Mouse (Mus musculus) CH12.LX (cell line): Measurements from ENCODE around the gene Blcap. TPM values are rescaled to one million over a fixed set of nuclear protein-coding genes. Genes with fewer than 3 reads are reported as not detected.

Experiments
- DNase-seq: peaks from one replicate; pipeline ENCODE4 v3.0.0-alpha.2; 2013; ENCODE audit errors: extremely low read depth
- H3K27ac ChIP-seq: 2 replicates; pipeline ENCODE4 v1.5.1; 2012; ENCODE audit warnings: low read depth, mild to moderate bottlenecking, control low read depth, moderate library complexity; ENCODE audit not compliant: insufficient read depth
- H3K27me3 ChIP-seq: replicated peaks from 2 replicates; pipeline ENCODE3; 2012; ENCODE audit warnings: inconsistent platforms
- H3K36me3 ChIP-seq, 2 experiments: replicated peaks in 1 of 2; 2 replicates each; pipeline versions ENCODE3 to v1.6.1; 2012; ENCODE audit warnings: inconsistent platforms in 1 of 2, low read length in 1 of 2, mild to moderate bottlenecking in 1 of 2, mixed read lengths in 1 of 2, moderate library complexity in 1 of 2; ENCODE audit not compliant: control insufficient read depth in 1 of 2, insufficient read depth in 1 of 2
- H3K4me1 ChIP-seq, 2 experiments: 2 replicates each; pipeline ENCODE4 v1.6.1; 2012; ENCODE audit warnings: inconsistent platforms in 1 of 2, moderate library complexity in 1 of 2; ENCODE audit not compliant: insufficient read depth in 2 of 2, control insufficient read depth in 1 of 2
- H3K4me2 ChIP-seq: 2 replicates; pipeline ENCODE4 v1.6.1; 2012; ENCODE audit warnings: low read depth, mild to moderate bottlenecking, control low read depth; ENCODE audit not compliant: poor library complexity, insufficient read depth, severe bottlenecking
- H3K4me3 ChIP-seq, 3 experiments: fragments of 150-350 bp in 1 of 3; sonication (generic) in 1 of 3; replicated peaks in 1 of 3; 2 replicates each; pipeline versions ENCODE3 to v1.5.1; 2011 to 2012; ENCODE audit warnings: low read depth in 2 of 3, low read length in 2 of 3, mild to moderate bottlenecking in 2 of 3, moderate library complexity in 2 of 3, control low read depth in 1 of 3, improper control_type of control experiment in 1 of 3, inconsistent platforms in 1 of 3, mixed read lengths in 1 of 3; ENCODE audit not compliant: poor library complexity in 1 of 3
- H3K79me2 ChIP-seq: replicated peaks from 2 replicates; pipeline ENCODE4 v1.6.1; 2012; ENCODE audit warnings: mild to moderate bottlenecking, moderate library complexity; ENCODE audit not compliant: control insufficient read depth, poor library complexity, insufficient read depth, severe bottlenecking; ENCODE audit errors: extremely low read depth
- H3K9ac ChIP-seq: 2 replicates; pipeline ENCODE4 v1.6.1; 2012; ENCODE audit warnings: low read depth, mild to moderate bottlenecking, control low read depth, moderate library complexity; ENCODE audit not compliant: insufficient read depth
- H3K9me3 ChIP-seq: replicated peaks from 2 replicates; pipeline ENCODE3; 2012; ENCODE audit warnings: low read length, inconsistent platforms, mixed read lengths
- CTCF ChIP-seq, 2 experiments: IDR thresholded peaks in 1 of 2; conservative IDR thresholded peaks in 1 of 2; 2 replicates each; pipeline ENCODE4 v1.5.1; 2011 to 2012; ENCODE audit warnings: low read depth in 2 of 2, low read length in 2 of 2, improper control_type of control experiment in 1 of 2, inconsistent platforms in 1 of 2, mild to moderate bottlenecking in 1 of 2, moderate library complexity in 1 of 2
- E2F4 ChIP-seq: IDR thresholded peaks from 2 replicates; pipeline ENCODE4 v1.6.1; 2011; ENCODE audit warnings: low read depth, low read length, improper control_type of control experiment; ENCODE audit not compliant: insufficient replicate concordance
- GABPA ChIP-seq: IDR thresholded peaks from 2 replicates; pipeline ENCODE4 v1.6.1; 2012; ENCODE audit warnings: low read depth, low read length, improper control_type of control experiment, inconsistent platforms; ENCODE audit not compliant: insufficient replicate concordance
- HCFC1 ChIP-seq: IDR thresholded peaks from 2 replicates; pipeline ENCODE4 v1.6.1; 2012; ENCODE audit warnings: low read depth, mild to moderate bottlenecking, inconsistent platforms, low read length, improper control_type of control experiment
- JUND ChIP-seq: conservative IDR thresholded peaks from 2 replicates; pipeline ENCODE4 v1.6.1; 2011; ENCODE audit warnings: low read depth, low read length, improper control_type of control experiment
- KAT2A ChIP-seq: IDR thresholded peaks from 2 replicates; pipeline ENCODE4 v1.6.1; 2012; ENCODE audit warnings: low read length, improper control_type of control experiment, inconsistent platforms; ENCODE audit not compliant: insufficient replicate concordance
- MAFK ChIP-seq: IDR thresholded peaks from 2 replicates; pipeline ENCODE4 v1.6.1; 2011; ENCODE audit warnings: low read length, improper control_type of control experiment; ENCODE audit not compliant: insufficient replicate concordance
- MAX ChIP-seq: IDR thresholded peaks from 2 replicates; pipeline ENCODE4 v1.6.1; 2011; ENCODE audit warnings: low read length, improper control_type of control experiment
- MAZ ChIP-seq: IDR thresholded peaks from 2 replicates; pipeline ENCODE4 v1.6.1; 2012; ENCODE audit warnings: low read depth, mild to moderate bottlenecking, inconsistent platforms, low read length, improper control_type of control experiment, moderate library complexity
- MEF2A ChIP-seq: IDR thresholded peaks from 2 replicates; pipeline ENCODE4 v1.6.1; 2014; ENCODE audit warnings: low read depth, mild to moderate bottlenecking, inconsistent platforms, low read length, improper control_type of control experiment, borderline replicate concordance
- MXI1 ChIP-seq: IDR thresholded peaks from 2 replicates; pipeline ENCODE4 v1.6.1; 2011; ENCODE audit warnings: mild to moderate bottlenecking, low read depth, low read length, improper control_type of control experiment
- MYC ChIP-seq: IDR thresholded peaks from 2 replicates; pipeline ENCODE4 v1.6.1; 2011; ENCODE audit warnings: low read depth, mild to moderate bottlenecking, improper control_type of control experiment, low read length
- NELFE ChIP-seq: IDR thresholded peaks from 2 replicates; pipeline ENCODE4 v1.6.1; 2011; ENCODE audit warnings: low read depth, low read length, improper control_type of control experiment
- NRF1 ChIP-seq: IDR thresholded peaks from 2 replicates; pipeline ENCODE4 v1.6.1; 2014; ENCODE audit warnings: low read depth, mild to moderate bottlenecking, inconsistent platforms, low read length, improper control_type of control experiment, moderate library complexity
- POLR2A ChIP-seq: IDR thresholded peaks from 2 replicates; pipeline ENCODE4 v1.6.1; 2011; ENCODE audit warnings: low read depth, mild to moderate bottlenecking, improper control_type of control experiment, low read length
- POLR2AphosphoS2 ChIP-seq: IDR thresholded peaks from 2 replicates; pipeline ENCODE4 v1.6.1; 2011; ENCODE audit warnings: low read depth, low read length, improper control_type of control experiment
- RCOR1 ChIP-seq: conservative IDR thresholded peaks from 2 replicates; pipeline ENCODE4 v1.6.1; 2012; ENCODE audit warnings: low read depth, mild to moderate bottlenecking, inconsistent platforms, low read length, improper control_type of control experiment
- SIN3A ChIP-seq: IDR thresholded peaks from 2 replicates; pipeline ENCODE4 v1.6.1; 2012; ENCODE audit warnings: low read length, improper control_type of control experiment, inconsistent platforms
- SMC3 ChIP-seq: IDR thresholded peaks from 2 replicates; pipeline ENCODE4 v1.6.1; 2011; ENCODE audit warnings: low read depth, low read length, improper control_type of control experiment
- TBP ChIP-seq: conservative IDR thresholded peaks from 2 replicates; pipeline ENCODE4 v1.6.1; 2011; ENCODE audit warnings: low read depth, low read length, improper control_type of control experiment
- USF1 ChIP-seq: IDR thresholded peaks from 2 replicates; pipeline ENCODE4 v1.6.1; 2014; ENCODE audit warnings: low read depth, mild to moderate bottlenecking, inconsistent platforms, low read length, improper control_type of control experiment
- USF2 ChIP-seq: conservative IDR thresholded peaks from 2 replicates; pipeline ENCODE4 v1.6.1; 2011; ENCODE audit warnings: low read depth, low read length, improper control_type of control experiment
- dilution Hi-C: fragments of 300-500 bp; cut with MboI; formaldehyde crosslinking; loops from 2 replicates; pipeline ENCODE4 v1.14.3; 2020; ENCODE audit warnings: low sequenced_read_pairs; ENCODE audit not compliant: extremely low pct_unique_long_range_greater_than_20kb, extremely low pct_ligation_motif_present
- in situ Hi-C: fragments of 300-500 bp; cut with MboI; formaldehyde crosslinking; loops from 3 replicates; pipeline ENCODE4 v1.14.3; 2019; ENCODE audit warnings: low sequenced_read_pairs, low pct_ligation_motif_present, low pct_unique_long_range_greater_than_20kb, mixed read lengths
- polyA plus RNA-seq: library from polyadenylated mRNA; unstranded; fragments of >175 nt; gene quantifications from 2 replicates; pipeline ENCODE4 v1.2.1, GENCODE M21; 2012; ENCODE audit warnings: low read depth; ENCODE audit not compliant: insufficient read length
- total RNA-seq, 2 experiments: library from RNA; depleted of rRNA; stranded (reverse); fragments of 300-350 nt in 1 of 2; fragments of >200 nt in 1 of 2; gene quantifications; 2 replicates each; pipeline ENCODE4 v1.2.3; 2012 to 2014

Blcap gene
- total and polyA plus RNA-seq, 3 experiments, result 14.0 to 18.9 (median 16.0) TPM

- H3K4me3 ChIP-seq, result no peak overlapping the region
- no peaks in the 10 kb centered on the region for H3K4me1 ChIP-seq
- no peak for DNase-seq
- no peak overlapping the region for H3K27ac ChIP-seq
- no peaks in the 10 kb centered on the region for H3K36me3 ChIP-seq
- in situ Hi-C loops (no loop called here), dilution Hi-C loops (no loop called here)
- no peak overlapping the region for H3K9ac ChIP-seq
- H3K27me3 ChIP-seq, result peaks cover 96% of the 10 kb centered on the region
- H3K4me2 ChIP-seq, result no peak overlapping the region
- TF ChIP-seq E2F4 (no peak), USF1 (no peak), USF2 (no peak), SMC3 (no peak), MXI1 (no peak), POLR2AphosphoS2 (no peak)
- no peaks in the 10 kb centered on the region for H3K9me3 ChIP-seq
- H3K79me2 ChIP-seq, result no peaks in the 10 kb centered on the region
Observed at GRCm38 (mm10) chr2:157512859-157513258, 58.2 kb downstream of the Blcap start.

- H3K4me1 ChIP-seq, result no peaks in the 10 kb centered on the region
- H3K9me3 ChIP-seq, result no peaks in the 10 kb centered on the region
- in situ Hi-C loops, result no loop called here
- H3K4me3 ChIP-seq, result no peak overlapping the region
- peaks cover 98% of the 10 kb centered on the region for H3K27me3 ChIP-seq
- no peak overlapping the region for H3K4me2 ChIP-seq
- no peaks in the 10 kb centered on the region for H3K79me2 ChIP-seq
- no peak for DNase-seq
- dilution Hi-C loops, result no loop called here
- no peak overlapping the region for H3K9ac ChIP-seq
- no peak for TF ChIP-seq MYC
- no peak for TF ChIP-seq MAFK
- no peak for TF ChIP-seq RCOR1
- no peak for TF ChIP-seq KAT2A
- no peak for TF ChIP-seq SMC3
- TF ChIP-seq E2F4, result no peak
- no peak for TF ChIP-seq MAX
- no peak for TF ChIP-seq NRF1
- no peak for TF ChIP-seq MXI1
- TF ChIP-seq POLR2A, result no peak
- no peak for TF ChIP-seq USF2
- TF ChIP-seq CTCF (conservative IDR thresholded peaks at IDR 0.05 in 1 of 2, IDR thresholded peaks at IDR 0.05 in 1 of 2; ENCODE audit: low read depth in 2 of 2, low read length in 2 of 2), result no peak
- no peak for TF ChIP-seq MAZ
- TF ChIP-seq SIN3A, result no peak
- no peak for TF ChIP-seq JUND
- TF ChIP-seq GABPA, result no peak
- no peak for TF ChIP-seq TBP
- no peak for TF ChIP-seq HCFC1
- TF ChIP-seq NELFE, result no peak
- no peak for TF ChIP-seq MEF2A
- H3K36me3 ChIP-seq, result no peaks in the 10 kb centered on the region
- no peak overlapping the region for H3K27ac ChIP-seq
Observed at GRCm38 (mm10) chr2:157510031-157510430, 61.0 kb downstream of the Blcap start.
